Mouse (Mus musculus) CH12.LX (cell line): ENCODE measurements around the gene March5. TPM values are rescaled to one million over a fixed set of nuclear protein-coding genes. Genes with fewer than 3 reads are reported as not detected.

Experiments
- DNase-seq: peaks from one replicate; pipeline ENCODE4 v3.0.0-alpha.2; 2013; ENCODE audit errors: extremely low read depth
- H3K27ac ChIP-seq: 2 replicates; pipeline ENCODE4 v1.5.1; 2012; ENCODE audit warnings: low read depth, mild to moderate bottlenecking, control low read depth, moderate library complexity; ENCODE audit not compliant: insufficient read depth
- H3K27me3 ChIP-seq: replicated peaks from 2 replicates; pipeline ENCODE3; 2012; ENCODE audit warnings: inconsistent platforms
- H3K36me3 ChIP-seq, 2 experiments: replicated peaks in 1 of 2; 2 replicates each; pipeline versions ENCODE3 to v1.6.1; 2012; ENCODE audit warnings: inconsistent platforms in 1 of 2, low read length in 1 of 2, mild to moderate bottlenecking in 1 of 2, mixed read lengths in 1 of 2, moderate library complexity in 1 of 2; ENCODE audit not compliant: control insufficient read depth in 1 of 2, insufficient read depth in 1 of 2
- H3K4me1 ChIP-seq, 2 experiments: 2 replicates each; pipeline ENCODE4 v1.6.1; 2012; ENCODE audit warnings: inconsistent platforms in 1 of 2, moderate library complexity in 1 of 2; ENCODE audit not compliant: insufficient read depth in 2 of 2, control insufficient read depth in 1 of 2
- H3K4me2 ChIP-seq: 2 replicates; pipeline ENCODE4 v1.6.1; 2012; ENCODE audit warnings: low read depth, mild to moderate bottlenecking, control low read depth; ENCODE audit not compliant: poor library complexity, insufficient read depth, severe bottlenecking
- H3K4me3 ChIP-seq, 3 experiments: fragments of 150-350 bp in 1 of 3; sonication (generic) in 1 of 3; replicated peaks in 1 of 3; 2 replicates each; pipeline versions ENCODE3 to v1.5.1; 2011 to 2012; ENCODE audit warnings: low read depth in 2 of 3, low read length in 2 of 3, mild to moderate bottlenecking in 2 of 3, moderate library complexity in 2 of 3, control low read depth in 1 of 3, improper control_type of control experiment in 1 of 3, inconsistent platforms in 1 of 3, mixed read lengths in 1 of 3; ENCODE audit not compliant: poor library complexity in 1 of 3
- H3K79me2 ChIP-seq: replicated peaks from 2 replicates; pipeline ENCODE4 v1.6.1; 2012; ENCODE audit warnings: mild to moderate bottlenecking, moderate library complexity; ENCODE audit not compliant: control insufficient read depth, poor library complexity, insufficient read depth, severe bottlenecking; ENCODE audit errors: extremely low read depth
- H3K9ac ChIP-seq: 2 replicates; pipeline ENCODE4 v1.6.1; 2012; ENCODE audit warnings: low read depth, mild to moderate bottlenecking, control low read depth, moderate library complexity; ENCODE audit not compliant: insufficient read depth
- H3K9me3 ChIP-seq: replicated peaks from 2 replicates; pipeline ENCODE3; 2012; ENCODE audit warnings: low read length, inconsistent platforms, mixed read lengths
- BHLHE40 ChIP-seq: IDR thresholded peaks from 2 replicates; pipeline ENCODE4 v1.6.1; 2011; ENCODE audit warnings: mild to moderate bottlenecking, low read depth, low read length, improper control_type of control experiment
- CHD1 ChIP-seq: IDR thresholded peaks from 2 replicates; pipeline ENCODE4 v1.6.1; 2012; ENCODE audit warnings: low read depth, low read length, improper control_type of control experiment, inconsistent platforms
- CHD2 ChIP-seq: IDR thresholded peaks from 2 replicates; pipeline ENCODE4 v1.6.1; 2011; ENCODE audit warnings: low read length, improper control_type of control experiment
- CTCF ChIP-seq, 2 experiments: IDR thresholded peaks in 1 of 2; conservative IDR thresholded peaks in 1 of 2; 2 replicates each; pipeline ENCODE4 v1.5.1; 2011 to 2012; ENCODE audit warnings: low read depth in 2 of 2, low read length in 2 of 2, improper control_type of control experiment in 1 of 2, inconsistent platforms in 1 of 2, mild to moderate bottlenecking in 1 of 2, moderate library complexity in 1 of 2
- E2F4 ChIP-seq: IDR thresholded peaks from 2 replicates; pipeline ENCODE4 v1.6.1; 2011; ENCODE audit warnings: low read depth, low read length, improper control_type of control experiment; ENCODE audit not compliant: insufficient replicate concordance
- ELF1 ChIP-seq: IDR thresholded peaks from 2 replicates; pipeline ENCODE4 v1.6.1; 2014; ENCODE audit warnings: low read depth, mild to moderate bottlenecking, inconsistent platforms, low read length, improper control_type of control experiment
- ETS1 ChIP-seq: conservative IDR thresholded peaks from 2 replicates; pipeline ENCODE4 v1.6.1; 2012; ENCODE audit warnings: low read depth, mild to moderate bottlenecking, inconsistent platforms, low read length, improper control_type of control experiment, moderate library complexity
- IRF4 ChIP-seq: IDR thresholded peaks from 2 replicates; pipeline ENCODE4 v1.6.1; 2014; ENCODE audit warnings: low read depth, mild to moderate bottlenecking, inconsistent platforms, low read length, improper control_type of control experiment
- JUN ChIP-seq: IDR thresholded peaks from 2 replicates; pipeline ENCODE4 v1.6.1; 2011; ENCODE audit warnings: low read depth, mild to moderate bottlenecking, low read length, improper control_type of control experiment, moderate library complexity; ENCODE audit not compliant: insufficient read depth
- JUND ChIP-seq: conservative IDR thresholded peaks from 2 replicates; pipeline ENCODE4 v1.6.1; 2011; ENCODE audit warnings: low read depth, low read length, improper control_type of control experiment
- MAZ ChIP-seq: IDR thresholded peaks from 2 replicates; pipeline ENCODE4 v1.6.1; 2012; ENCODE audit warnings: low read depth, mild to moderate bottlenecking, inconsistent platforms, low read length, improper control_type of control experiment, moderate library complexity
- PAX5 ChIP-seq: IDR thresholded peaks from 2 replicates; pipeline ENCODE4 v1.6.1; 2012; ENCODE audit warnings: low read length, inconsistent platforms, mixed read lengths
- POLR2A ChIP-seq: IDR thresholded peaks from 2 replicates; pipeline ENCODE4 v1.6.1; 2011; ENCODE audit warnings: low read depth, mild to moderate bottlenecking, improper control_type of control experiment, low read length
- POLR2AphosphoS2 ChIP-seq: IDR thresholded peaks from 2 replicates; pipeline ENCODE4 v1.6.1; 2011; ENCODE audit warnings: low read depth, low read length, improper control_type of control experiment
- RAD21 ChIP-seq: IDR thresholded peaks from 2 replicates; pipeline ENCODE4 v1.6.1; 2011; ENCODE audit warnings: low read depth, mild to moderate bottlenecking, low read length, improper control_type of control experiment, moderate library complexity
- RCOR1 ChIP-seq: conservative IDR thresholded peaks from 2 replicates; pipeline ENCODE4 v1.6.1; 2012; ENCODE audit warnings: low read depth, mild to moderate bottlenecking, inconsistent platforms, low read length, improper control_type of control experiment
- SIN3A ChIP-seq: IDR thresholded peaks from 2 replicates; pipeline ENCODE4 v1.6.1; 2012; ENCODE audit warnings: low read length, improper control_type of control experiment, inconsistent platforms
- TBP ChIP-seq: conservative IDR thresholded peaks from 2 replicates; pipeline ENCODE4 v1.6.1; 2011; ENCODE audit warnings: low read depth, low read length, improper control_type of control experiment
- TCF12 ChIP-seq: IDR thresholded peaks from 2 replicates; pipeline ENCODE4 v1.6.1; 2014; ENCODE audit warnings: low read depth, mild to moderate bottlenecking, inconsistent platforms, low read length, improper control_type of control experiment
- USF2 ChIP-seq: conservative IDR thresholded peaks from 2 replicates; pipeline ENCODE4 v1.6.1; 2011; ENCODE audit warnings: low read depth, low read length, improper control_type of control experiment
- ZKSCAN1 ChIP-seq: IDR thresholded peaks from 2 replicates; pipeline ENCODE4 v1.6.1; 2012; ENCODE audit warnings: low read depth, inconsistent platforms, low read length, improper control_type of control experiment, borderline replicate concordance
- dilution Hi-C: fragments of 300-500 bp; cut with MboI; formaldehyde crosslinking; loops from 2 replicates; pipeline ENCODE4 v1.14.3; 2020; ENCODE audit warnings: low sequenced_read_pairs; ENCODE audit not compliant: extremely low pct_unique_long_range_greater_than_20kb, extremely low pct_ligation_motif_present
- in situ Hi-C: fragments of 300-500 bp; cut with MboI; formaldehyde crosslinking; loops from 3 replicates; pipeline ENCODE4 v1.14.3; 2019; ENCODE audit warnings: low sequenced_read_pairs, low pct_ligation_motif_present, low pct_unique_long_range_greater_than_20kb, mixed read lengths
- polyA plus RNA-seq: library from polyadenylated mRNA; unstranded; fragments of >175 nt; gene quantifications from 2 replicates; pipeline ENCODE4 v1.2.1, GENCODE M21; 2012; ENCODE audit warnings: low read depth; ENCODE audit not compliant: insufficient read length
- total RNA-seq, 2 experiments: library from RNA; depleted of rRNA; stranded (reverse); fragments of 300-350 nt in 1 of 2; fragments of >200 nt in 1 of 2; gene quantifications; 2 replicates each; pipeline ENCODE4 v1.2.3; 2012 to 2014

Gene March5
- total and polyA plus RNA-seq, 3 experiments: 118 to 160 (median 137) TPM

GRCm38 (mm10) chr19:37177819-37178708 lies 29.3 kb upstream of the March5 start (continued):
- no peak for TF ChIP-seq PAX5
- TF ChIP-seq ZKSCAN1: no peak
- peak; percentile 72 for TF ChIP-seq CHD2
- TF ChIP-seq CHD1: no peak
- TF ChIP-seq IRF4: no peak
- TF ChIP-seq POLR2AphosphoS2: no peak
- no peak for TF ChIP-seq POLR2A
- TF ChIP-seq JUND: no peak
- TF ChIP-seq ELF1: no peak
- no peak for TF ChIP-seq CTCF (conservative IDR thresholded peaks at IDR 0.05 in 1 of 2, IDR thresholded peaks at IDR 0.05 in 1 of 2; ENCODE audit: low read depth in 2 of 2, low read length in 2 of 2)

GRCm38 (mm10) chr19:37188366-37188948 lies 18.9 kb upstream of the March5 start:
- Histone ChIP-seq H3K79me2 (no peaks in the 10 kb centered on the region), H3K9ac (no peak overlapping the region), H3K4me3 (no peak overlapping the region), H3K36me3 (no peaks in the 10 kb centered on the region), H3K4me2 (no peak overlapping the region), H3K27me3 (no peaks in the 10 kb centered on the region), H3K4me1 (peaks cover 0 to 3% of the 10 kb centered on the region in 2 experiments; a peak in 1 of 4 replicates), H3K27ac (no peak overlapping the region), H3K9me3 (no peaks in the 10 kb centered on the region)
- TF ChIP-seq E2F4 (no peak), BHLHE40 (no peak), USF2 (no peak), ELF1 (no peak), CHD1 (no peak), MAZ (no peak), TCF12 (no peak), RAD21 (no peak), ETS1 (no peak), TBP (no peak), JUN (no peak), SIN3A (no peak), POLR2A (no peak), RCOR1 (no peak)
- in situ Hi-C loops: no loop called here
- dilution Hi-C loops: no loop called here
- no peak for DNase-seq
